Mouse (Mus musculus): ENCODE measurements around the gene D16Ertd472e. TPM values are rescaled to one million over a fixed set of nuclear protein-coding genes. Genes with fewer than 3 reads are reported as not detected.

Gene D16Ertd472e
- polyA plus RNA-seq, 1 experiment from 2014 or later, result 18.5 TPM

Other genes starting within 250 kb of the D16Ertd472e start
- 43.7 and 45.8 TPM in 2 replicates for gene Btg3, start 199.5 kb downstream of the D16Ertd472e start, polyA plus RNA-seq (2014; fragmentation: Nextera tagmentation; extraction: Ambion mirVana)